Comparison of ENCODE assay signal across 8 mouse cellular contexts in genomic region chr6:128036597-128036996, GRCm38 (mm10).
"Had no signal": no experiment of that assay in that cellular context is flagged by ENCODE, and none has a peak within 500 bp of the region (broad histone marks: within the 10 kb centered on the region; RNA-seq: fewer than 3 reads in every experiment).

No protein-coding gene starts in this region.

- H3K27ac ChIP-seq: liver, embryonic 15.5 days; neural tube, embryonic 13.5 days had no signal

- DNase-seq: kidney, postnatal 10 days; lung, adult 2 months; lung, postnatal 36 days; spleen, adult 18-20 months; thymus, postnatal 36 days had no signal

- H3K36me3 ChIP-seq: liver, embryonic 15.5 days; neural tube, embryonic 13.5 days had no signal

- H3K9me3 ChIP-seq: liver, embryonic 15.5 days; neural tube, embryonic 13.5 days had no signal

- H3K4me3 ChIP-seq: liver, embryonic 15.5 days had no signal

- ATAC-seq: lung, postnatal 0 days had no signal

- H3K9ac ChIP-seq: liver, embryonic 15.5 days had no signal
